Mouse (Mus musculus) myocyte (in vitro differentiated cells): ENCODE measurements around the gene Slc12a5.

ENCODE experiments used
- CEBPB ChIP-seq: IDR thresholded peaks from 2 replicates; pipeline ENCODE4 v1.6.1; 2011; ENCODE audit warnings: mild to moderate bottlenecking, moderate library complexity; ENCODE audit not compliant: poor library complexity, insufficient read depth, severe bottlenecking
- E2F4 ChIP-seq: IDR thresholded peaks from one replicate; pipeline ENCODE4 v1.6.1; 2011; ENCODE audit warnings: mild to moderate bottlenecking, control low read depth, moderate library complexity; ENCODE audit not compliant: insufficient read depth
- MAX ChIP-seq: IDR thresholded peaks from one replicate; pipeline ENCODE4 v1.6.1; 2011; ENCODE audit warnings: low read depth, mild to moderate bottlenecking, control low read depth
- MYOD1 ChIP-seq, 3 experiments: IDR thresholded peaks; one replicate each; pipeline ENCODE4 v1.6.1; 2011; ENCODE audit warnings: control low read depth in 2 of 3, low read depth in 2 of 3, mild to moderate bottlenecking in 2 of 3, moderate library complexity in 1 of 3; ENCODE audit not compliant: insufficient read length in 2 of 3, control insufficient read depth in 1 of 3
- MYOG ChIP-seq, 3 experiments: IDR thresholded peaks; one replicate each; pipeline ENCODE4 v1.6.1; 2011; ENCODE audit warnings: control low read depth in 2 of 3, low read depth in 2 of 3, mild to moderate bottlenecking in 2 of 3; ENCODE audit not compliant: insufficient read length in 2 of 3, control insufficient read depth in 1 of 3, insufficient read depth in 1 of 3
- POLR2A ChIP-seq: IDR thresholded peaks from one replicate; pipeline ENCODE4 v1.6.1; 2011; ENCODE audit warnings: low read depth, mild to moderate bottlenecking, control low read depth, moderate library complexity; ENCODE audit not compliant: insufficient read length
- POLR2AphosphoS2 ChIP-seq: IDR thresholded peaks from one replicate; pipeline ENCODE4 v1.6.1; 2011; ENCODE audit warnings: low read depth, control low read depth; ENCODE audit not compliant: insufficient read length
- TCF12 ChIP-seq: IDR thresholded peaks from one replicate; pipeline ENCODE4 v1.6.1; 2011; ENCODE audit warnings: mild to moderate bottlenecking, control low read depth; ENCODE audit not compliant: poor library complexity, insufficient read depth, severe bottlenecking
- TCF3 ChIP-seq: IDR thresholded peaks from one replicate; pipeline ENCODE4 v1.6.1; 2011; ENCODE audit warnings: low read depth, control low read depth; ENCODE audit not compliant: insufficient read length
- USF1 ChIP-seq: IDR thresholded peaks from one replicate; pipeline ENCODE4 v1.6.1; 2011; ENCODE audit warnings: low read depth, mild to moderate bottlenecking, control low read depth, moderate library complexity

DNA sequence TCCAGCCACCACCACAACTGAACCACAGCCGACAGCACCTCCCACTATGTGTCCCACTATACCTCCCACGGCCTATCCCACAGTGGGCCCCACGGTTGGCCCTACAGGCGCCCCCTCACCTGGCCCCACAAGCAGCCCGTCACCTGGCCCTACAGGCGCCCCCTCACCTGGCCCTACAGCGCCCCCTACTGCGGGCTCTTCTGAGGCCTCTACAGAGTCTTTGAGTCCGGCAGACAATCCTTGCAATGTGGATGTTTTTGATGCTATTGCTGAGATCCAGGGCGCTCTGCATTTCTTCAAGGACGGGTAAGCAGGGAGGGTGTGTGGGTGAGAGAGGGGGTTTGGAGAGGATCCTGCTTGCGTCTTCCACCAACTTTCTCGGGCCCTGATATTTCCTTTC lies 8.2 kb upstream of the Slc12a5 start:
- TF ChIP-seq TCF12 (no peak), POLR2A (no peak), TCF3 (no peak), MAX (no peak), USF1 (no peak), MYOG (IDR thresholded peaks at IDR 0.05; ENCODE audit: control insufficient read depth in 1 of 3, insufficient read depth in 1 of 3, insufficient read length in 2 of 3, low read depth in 2 of 3) (no peak), POLR2AphosphoS2 (no peak), E2F4 (no peak), CEBPB (no peak), MYOD1 (IDR thresholded peaks at IDR 0.05; ENCODE audit: control insufficient read depth in 1 of 3, insufficient read length in 2 of 3, low read depth in 2 of 3) (no peak)
